Mouse (Mus musculus): ENCODE measurements around the gene Gm42742.

Gm42742 gene

GRCm38 (mm10) chr7:127003620-127004019, 17.3 kb downstream of the Gm42742 start:
- DNase-seq (ENCODE audit: low spot score in 2 of 2): no peak

GRCm38 (mm10) chr7:126999568-126999967, 21.3 kb downstream of the Gm42742 start:
- DNase-seq (ENCODE audit: low spot score in 2 of 2): no peak

- no peak for DNase-seq (ENCODE audit: low spot score in 2 of 2)
Measured at GRCm38 (mm10) chr7:126996449-126996848, 24.4 kb downstream of the Gm42742 start.

GRCm38 (mm10) chr7:126988816-126989215, 32.1 kb downstream of the Gm42742 start:
- no peak for DNase-seq (ENCODE audit: low spot score in 2 of 2)

GRCm38 (mm10) chr7:126986319-126986718, 34.6 kb downstream of the Gm42742 start:
- DNase-seq (ENCODE audit: low spot score in 2 of 2): no peak

GRCm38 (mm10) chr7:126984667-126985444, 36.0 kb downstream of the Gm42742 start:
- no peak for DNase-seq (ENCODE audit: low spot score in 2 of 2)

GRCm38 (mm10) chr7:126983113-126983512, 37.8 kb downstream of the Gm42742 start:
- DNase-seq (ENCODE audit: low spot score in 2 of 2): no peak

- DNase-seq (ENCODE audit: low spot score in 2 of 2): no peak
Measured at GRCm38 (mm10) chr7:126982054-126982453, 38.8 kb downstream of the Gm42742 start.

- DNase-seq (ENCODE audit: low spot score in 2 of 2): no peak
Measured at GRCm38 (mm10) chr7:126981601-126982000, 39.3 kb downstream of the Gm42742 start.

GRCm38 (mm10) chr7:126978841-126979240, 42.1 kb downstream of the Gm42742 start:
- DNase-seq (ENCODE audit: low spot score in 2 of 2): no peak

- DNase-seq (ENCODE audit: low spot score in 2 of 2): no peak
Measured at GRCm38 (mm10) chr7:126976878-126977459, 43.9 kb downstream of the Gm42742 start.

GRCm38 (mm10) chr7:126975950-126976866, 44.7 kb downstream of the Gm42742 start, which contains the start of gene Cdiptos:
Gene Cdiptos (minus strand): TSS chr7:126976098.
- peak; percentile 96 to 98 for DNase-seq (ENCODE audit: low spot score in 2 of 2)

- no peak for DNase-seq (ENCODE audit: low spot score in 2 of 2)
Measured at GRCm38 (mm10) chr7:126975893-126975949, 45.2 kb downstream of the Gm42742 start, which contains the start of gene Cdipt. Gene Cdipt (plus strand): TSS chr7:126975914.

GRCm38 (mm10) chr7:126975493-126975892, 45.4 kb downstream of the Gm42742 start:
- DNase-seq (ENCODE audit: low spot score in 2 of 2): no peak

- no peak for DNase-seq (ENCODE audit: low spot score in 2 of 2)
Measured at GRCm38 (mm10) chr7:126967361-126967760, 53.5 kb downstream of the Gm42742 start.

- no peak for DNase-seq (ENCODE audit: low spot score in 2 of 2)
Measured at GRCm38 (mm10) chr7:126965568-126965967, 55.3 kb downstream of the Gm42742 start.

All from frontal cortex, postnatal 25 days (tissue).